Mouse (Mus musculus) megakaryocyte progenitor cell, adult 5-6 weeks (primary cell): ENCODE data around the gene Pole2. TPM values are rescaled to one million over a fixed set of nuclear protein-coding genes. Genes with fewer than 3 reads are reported as not detected.
"Not testable (repeated sequence)": the region's sequence is repeated elsewhere in the genome, so short reads cannot be mapped to it uniquely, and the experiment has no call there.

Experiments
- ATAC-seq: replicated peaks from 2 replicates; pipeline ENCODE4 v1.8.0; 2016; ENCODE audit warnings: mild to moderate bottlenecking, moderate TSS enrichment, inconsistent platforms; ENCODE audit not compliant: poor library complexity
- total RNA-seq, 2 experiments: library from RNA; stranded (forward) in 1 of 2; stranded (reverse) in 1 of 2; fragments of 157-497, 149-512 nt in 1 of 2; fragments of 200-1000 nt in 1 of 2; gene quantifications; 2 replicates each; pipeline versions ENCODE4 v1.2.3 to v1.2.4; 2015 to 2017

Pole2 gene
- total RNA-seq, 2 experiments from 2014 or later = 69.6 to 70.8 TPM

DNA sequence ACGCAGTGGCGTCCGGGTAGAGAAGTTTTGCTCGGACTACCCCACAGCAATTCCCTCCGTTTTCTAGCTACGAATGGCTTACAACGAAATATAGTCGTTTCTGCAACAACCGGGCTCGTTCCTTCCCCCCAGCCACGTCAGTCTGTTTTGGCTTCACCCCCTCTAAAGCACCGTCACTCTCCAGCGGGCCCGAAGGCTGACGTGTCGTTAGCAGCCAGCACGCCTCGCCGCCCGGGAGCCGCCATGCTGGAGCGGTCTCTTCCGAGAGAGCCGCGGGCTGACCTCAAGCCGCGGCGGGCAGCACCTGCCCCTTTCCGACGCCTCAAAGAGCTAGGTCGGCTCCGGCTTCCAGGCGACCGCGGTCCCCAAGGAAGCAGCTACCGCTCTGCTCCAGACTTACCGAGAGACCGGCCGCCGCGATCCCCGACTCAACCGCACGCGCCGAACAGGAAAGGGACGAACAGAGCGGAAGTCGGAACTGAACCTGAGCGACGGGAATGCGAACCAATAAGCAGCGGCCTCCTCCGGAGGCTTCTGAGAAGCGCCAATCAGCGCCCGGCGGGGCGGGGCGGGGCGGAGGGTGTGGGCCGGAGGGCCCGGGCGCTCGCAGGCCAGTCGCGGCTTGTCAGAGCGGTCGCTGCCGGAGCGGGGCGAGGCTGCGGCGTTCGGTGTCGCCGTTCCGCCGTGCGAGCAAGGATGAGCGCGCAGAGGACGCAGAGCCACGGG lies 44.2 kb downstream of the Pole2 start, which contains the start of the genes Rpl36al and Mgat2:
Gene Rpl36al, minus strand, starts transcription at position 501 of the 726 bp plus-strand sequence.
Gene Mgat2, plus strand, starts transcription at position 575 of the 726 bp plus-strand sequence.
- peak; percentile 87 for ATAC-seq

DNA sequence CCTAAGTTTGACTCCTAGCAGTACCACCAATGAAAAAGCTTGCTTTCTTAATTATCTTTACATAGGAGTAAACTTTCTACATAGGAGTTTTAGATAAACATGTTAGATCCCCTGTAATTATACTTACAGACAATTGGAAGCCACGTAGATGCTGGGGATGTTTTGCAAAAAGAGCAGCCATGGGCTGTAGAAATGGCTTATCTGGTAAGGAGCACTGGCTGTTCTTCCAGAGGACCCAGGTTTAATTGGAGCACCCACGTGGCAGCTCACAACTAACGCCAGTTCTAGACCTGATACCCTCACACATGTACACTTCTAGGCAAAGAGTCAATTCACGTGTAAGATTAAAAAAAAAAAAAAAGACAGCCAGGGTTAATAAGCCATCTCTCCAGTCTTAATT lies 46.2 kb downstream of the Pole2 start:
- no peak for ATAC-seq

DNA sequence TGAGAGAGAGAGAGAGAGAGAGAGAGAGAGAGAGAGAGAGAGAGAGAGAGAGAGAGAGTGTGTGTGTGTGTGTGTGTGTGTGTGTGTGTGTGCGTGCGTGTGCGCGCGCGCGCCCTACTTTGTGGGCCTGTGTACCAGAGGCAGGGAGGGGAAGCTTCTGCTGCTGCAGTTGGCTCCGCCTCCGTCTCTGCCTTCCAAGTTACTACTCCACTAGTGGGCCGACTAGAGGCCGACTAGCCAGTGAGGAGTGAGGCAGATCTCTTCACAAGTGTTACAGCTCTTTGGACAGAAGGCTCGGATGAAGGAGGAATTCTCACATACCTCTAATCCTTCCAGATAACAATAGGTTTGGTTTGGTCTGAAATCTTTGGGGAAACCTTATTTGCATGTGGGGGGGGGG lies 48.6 kb downstream of the Pole2 start:
- no peak for ATAC-seq

DNA sequence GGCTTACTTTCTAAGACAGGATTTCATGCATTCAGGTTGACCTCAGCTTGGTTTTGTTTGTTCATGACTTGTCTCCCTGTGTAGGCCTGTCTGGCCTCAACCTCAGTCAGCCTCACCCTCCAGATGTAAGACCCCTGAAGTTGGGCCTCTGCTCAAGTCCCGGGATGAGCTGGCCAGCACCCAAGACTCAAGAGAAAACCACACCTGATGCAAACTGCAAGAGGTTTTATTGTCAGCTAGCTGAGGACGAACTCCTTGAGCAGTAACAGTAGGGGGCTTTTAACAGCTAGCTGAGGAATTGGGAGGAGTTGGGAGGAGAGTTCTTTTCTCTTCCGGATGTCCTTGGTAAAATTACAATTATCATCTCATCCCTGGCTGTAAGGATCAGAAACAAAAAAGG lies 50.5 kb downstream of the Pole2 start:
- no peak for ATAC-seq

DNA sequence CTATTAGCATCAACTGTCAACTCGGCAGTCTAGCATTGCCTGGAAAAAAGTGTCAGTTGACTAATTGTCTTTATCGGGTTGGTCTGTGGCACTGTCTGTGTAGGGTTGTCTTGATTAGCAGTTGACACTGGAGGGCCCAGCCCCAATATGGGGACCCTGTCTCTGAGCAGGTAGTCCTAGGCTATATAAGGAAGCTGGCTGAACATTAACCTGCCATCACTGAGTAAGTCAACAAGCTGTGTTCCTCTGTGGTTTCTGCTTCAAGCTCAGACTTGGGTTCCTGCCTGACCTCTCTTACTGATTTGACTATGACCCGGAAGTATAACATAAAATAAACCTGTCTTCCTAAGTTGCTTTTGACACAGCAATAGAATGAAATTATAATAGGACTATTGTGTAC lies 52.0 kb downstream of the Pole2 start:
- no peak for ATAC-seq

DNA sequence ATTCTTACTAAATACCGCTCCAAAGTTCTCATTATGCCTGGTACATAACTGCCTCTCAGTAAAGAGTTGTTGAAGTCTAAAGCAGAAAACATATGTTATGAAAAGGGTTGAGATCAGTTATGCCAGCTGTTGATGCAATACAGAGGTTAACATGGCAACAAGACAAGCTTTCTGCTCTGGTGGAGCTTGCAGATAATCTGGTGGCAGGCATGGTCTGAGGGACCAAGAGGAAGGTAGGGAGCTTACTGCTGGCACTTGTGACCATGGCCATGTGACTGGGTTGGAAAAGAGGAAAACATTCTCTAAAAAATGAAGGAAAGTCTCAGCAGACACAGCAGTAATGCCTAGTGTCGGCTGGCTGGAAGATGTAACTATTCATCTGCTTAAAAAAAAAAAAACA lies 56.7 kb downstream of the Pole2 start:
- ATAC-seq = peak; percentile 30

DNA sequence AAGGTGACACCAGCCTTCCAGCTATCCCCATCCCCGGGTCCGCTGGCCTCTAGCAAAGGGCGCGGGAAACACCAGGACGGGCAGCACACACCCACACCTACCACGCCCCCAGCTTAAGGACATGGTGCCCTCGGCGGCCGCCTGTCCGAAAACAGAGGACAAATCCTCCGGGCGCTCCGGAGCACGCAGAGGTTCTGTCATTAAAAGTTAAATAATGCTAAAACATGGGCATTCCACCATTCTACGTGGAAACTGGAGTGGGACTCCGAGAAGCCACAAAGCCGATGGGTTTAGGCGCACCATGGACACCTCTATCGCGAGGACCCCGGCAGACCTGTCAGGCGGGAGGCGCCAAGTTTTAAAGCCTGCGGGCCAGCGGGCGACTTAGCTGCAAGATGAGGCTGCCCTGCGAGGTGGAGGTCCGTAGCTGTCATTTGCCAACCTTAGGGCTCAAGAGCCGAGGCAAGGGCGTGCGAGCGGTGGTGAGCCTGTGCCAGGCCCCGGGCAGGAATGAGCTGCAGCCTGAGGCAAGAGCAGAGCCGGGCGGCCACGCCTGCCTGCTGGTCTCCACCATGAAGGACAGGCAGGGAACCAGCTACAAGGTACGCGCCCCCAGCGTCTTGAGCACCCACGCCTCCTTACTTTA lies 59.4 kb downstream of the Pole2 start, which contains the start of gene Lrr1:
Gene Lrr1, plus strand, starts transcription at position 354 of the 646 bp plus-strand sequence.
- peak; percentile 90 for ATAC-seq

DNA sequence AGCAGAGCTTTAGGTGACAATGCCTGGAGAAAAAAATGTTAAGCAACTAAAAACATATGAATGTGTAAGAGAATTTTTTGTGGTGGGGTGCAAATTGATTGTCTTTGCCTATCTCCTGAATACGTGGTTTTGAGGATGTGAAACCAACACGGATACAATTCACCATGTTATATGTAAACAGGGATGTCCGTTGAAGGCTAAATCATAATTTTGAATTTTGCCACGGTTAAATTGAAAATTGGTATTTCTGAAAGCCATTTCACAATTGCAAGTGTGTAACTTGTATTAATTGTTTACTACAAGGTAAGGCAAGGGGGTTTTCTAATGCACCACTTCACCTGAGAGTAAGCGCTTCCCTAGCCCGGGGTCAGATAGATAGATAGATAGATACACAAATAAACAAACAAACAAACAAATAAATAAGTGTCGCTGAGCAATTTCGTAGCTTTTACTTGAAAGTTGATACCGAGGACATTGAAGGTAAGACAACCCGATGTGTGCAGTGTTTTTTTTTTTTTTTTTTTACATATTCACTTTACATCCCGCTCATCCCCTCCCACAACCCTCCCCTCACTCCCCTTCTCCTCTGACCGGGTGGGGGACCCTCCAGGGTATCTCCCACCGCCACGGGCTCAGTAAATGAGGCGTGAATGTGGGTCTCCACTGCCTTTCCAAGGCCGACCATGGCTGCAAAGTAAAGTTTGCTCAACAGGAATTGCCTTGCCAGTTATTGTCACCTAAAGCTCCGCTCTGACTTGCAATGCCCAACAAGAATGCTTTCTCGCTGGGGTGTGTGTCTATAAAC lies 60.1 kb downstream of the Pole2 start:
- ATAC-seq = no peak

DNA sequence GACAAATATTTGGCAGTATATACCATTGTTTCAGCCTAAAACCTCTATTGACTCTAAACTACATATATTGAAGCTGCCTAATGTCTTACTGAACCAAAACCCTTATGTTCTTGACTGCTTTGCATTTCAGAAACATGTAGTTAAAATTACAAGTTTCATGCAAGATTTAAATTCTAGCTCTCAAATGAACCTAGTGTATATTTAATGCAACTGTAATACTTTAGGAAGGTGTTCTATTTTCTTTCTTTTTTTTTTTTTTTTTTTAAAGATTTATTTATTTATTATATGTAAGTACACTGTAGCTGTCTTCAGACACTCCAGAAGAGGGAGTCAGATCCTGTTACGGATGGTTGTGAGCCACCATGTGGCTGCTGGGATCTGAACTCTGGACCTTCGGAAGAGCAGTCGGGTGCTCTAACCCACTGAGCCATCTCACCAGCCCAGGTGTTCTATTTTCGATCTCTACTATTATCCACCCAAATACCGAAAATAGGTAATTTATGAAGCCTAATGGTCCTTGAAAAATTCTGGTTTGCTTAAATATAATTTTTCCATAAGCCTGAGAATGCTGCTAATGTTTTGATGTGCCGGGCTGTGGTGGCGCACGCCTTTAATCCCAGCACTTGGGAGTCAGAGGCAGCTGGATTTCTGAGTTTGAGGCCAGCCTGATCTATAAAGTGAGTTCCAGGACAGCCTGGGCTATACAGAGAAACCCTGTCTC lies 61.0 kb downstream of the Pole2 start:
- ATAC-seq = not testable (repeated sequence)

DNA sequence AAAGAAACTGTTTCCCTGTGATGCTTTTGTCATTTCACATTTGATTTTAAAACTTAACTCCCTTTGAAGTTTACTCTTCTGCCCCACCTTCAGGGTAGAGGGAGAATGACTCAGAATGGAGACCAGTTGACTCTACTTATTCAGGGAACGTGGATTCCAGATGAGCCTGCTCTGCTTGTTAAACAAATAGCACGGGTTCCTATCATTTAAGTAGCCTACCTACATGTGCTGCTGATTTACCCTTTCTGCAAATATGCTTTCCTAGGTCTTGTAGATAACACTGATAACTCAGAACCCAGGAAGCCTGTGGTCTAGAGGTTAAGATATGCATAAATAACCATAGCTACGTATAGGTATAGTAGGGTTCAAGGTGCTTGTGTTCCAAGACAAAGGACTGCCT lies 63.1 kb downstream of the Pole2 start:
- peak; percentile 17 for ATAC-seq

DNA sequence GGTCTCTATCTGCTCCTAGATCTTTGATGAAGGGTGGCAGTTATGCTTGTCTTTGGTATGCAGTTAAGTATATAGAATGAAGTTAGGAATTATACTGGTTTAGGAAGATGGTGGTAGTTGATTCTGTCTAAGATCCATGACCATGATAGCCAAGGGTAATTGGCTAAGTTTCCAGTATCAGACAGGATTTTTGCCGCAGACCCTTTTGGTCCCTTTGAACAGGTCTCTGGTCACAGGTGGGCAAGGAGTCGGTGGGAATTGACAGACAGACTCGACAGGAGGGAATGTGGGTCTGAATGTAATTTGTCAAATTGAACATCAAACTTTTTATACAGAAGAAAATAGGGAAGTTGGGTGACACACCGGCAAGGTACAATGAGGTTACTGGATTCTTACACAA lies 64.4 kb downstream of the Pole2 start:
- ATAC-seq = not testable (repeated sequence)

DNA sequence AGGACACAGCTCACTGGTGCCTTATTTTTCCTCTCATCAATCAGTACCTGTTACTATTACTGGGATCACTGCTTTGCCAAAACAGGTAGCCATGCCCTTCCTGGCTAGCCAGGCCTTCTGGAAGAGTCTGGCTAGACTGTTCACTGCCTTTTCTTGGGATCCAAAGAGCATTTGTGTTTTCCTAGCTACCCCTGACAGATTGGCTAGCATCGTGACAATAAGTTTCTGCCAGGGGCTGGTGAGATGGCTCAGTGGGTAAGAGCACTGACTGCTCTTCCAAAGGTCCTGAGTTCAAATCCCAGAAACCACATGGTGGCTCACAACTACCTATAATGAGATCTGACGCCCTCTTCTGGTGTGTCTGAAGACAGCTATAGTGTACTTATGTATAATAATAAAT lies 67.3 kb downstream of the Pole2 start:
- not testable (repeated sequence) for ATAC-seq

DNA sequence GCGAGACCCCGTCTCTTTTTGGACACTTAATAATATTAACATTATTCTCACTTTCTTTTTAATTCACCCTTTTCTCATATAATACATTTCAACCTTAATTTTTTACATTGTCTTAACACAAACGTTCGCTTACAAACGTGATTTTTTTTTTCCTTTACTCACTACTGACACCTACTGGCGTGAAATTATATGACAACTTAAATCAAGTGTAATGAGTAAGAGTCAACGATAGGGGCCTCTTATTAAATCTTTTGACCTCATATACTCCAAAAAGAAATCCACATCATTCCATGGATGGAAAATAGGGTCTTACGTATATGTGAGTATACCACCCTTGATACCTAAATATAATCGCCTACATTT lies 68.4 kb downstream of the Pole2 start:
- peak; percentile 61 for ATAC-seq

DNA sequence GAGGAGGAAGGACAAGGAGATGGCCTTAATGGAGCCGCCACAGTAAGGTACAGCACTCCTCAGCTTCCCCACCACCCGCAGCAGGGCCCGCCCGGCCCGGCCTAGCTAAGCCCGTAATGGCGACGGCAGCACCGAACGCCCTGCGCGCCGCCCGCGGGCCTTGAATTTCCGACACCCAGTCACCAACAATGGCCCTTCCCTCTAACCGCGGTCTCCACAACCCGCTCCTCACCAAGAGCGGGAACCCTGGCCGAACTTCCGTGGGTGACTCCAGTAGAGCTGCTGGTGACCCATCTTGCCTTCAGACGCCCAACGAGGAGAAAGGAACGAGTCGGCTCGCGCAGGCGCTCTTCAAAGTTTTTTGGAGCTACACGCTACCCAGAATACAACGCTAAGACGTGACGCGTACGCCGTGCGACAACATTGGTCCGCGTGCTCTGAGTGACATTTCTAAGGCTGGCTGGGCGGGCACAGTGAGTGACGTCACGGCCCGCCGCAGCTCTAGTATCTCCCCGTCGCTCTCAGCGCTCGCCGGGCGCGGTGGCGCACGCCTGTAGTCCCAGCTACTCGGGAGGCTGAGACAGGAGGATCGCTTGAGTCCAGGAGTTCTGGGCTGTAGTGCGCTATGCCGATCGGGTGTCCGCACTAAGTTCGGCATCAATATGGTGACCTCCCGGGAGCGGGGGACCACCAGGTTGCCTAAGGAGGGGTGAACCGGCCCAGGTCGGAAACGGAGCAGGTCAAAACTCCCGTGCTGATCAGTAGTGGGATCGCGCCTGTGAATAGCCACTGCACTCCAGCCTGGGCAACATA lies 69.0 kb downstream of the Pole2 start, which contains the start of gene Rps29:
Gene Rps29, minus strand, starts transcription at position 422 of the 813 bp plus-strand sequence.
- ATAC-seq = peak; percentile 88

DNA sequence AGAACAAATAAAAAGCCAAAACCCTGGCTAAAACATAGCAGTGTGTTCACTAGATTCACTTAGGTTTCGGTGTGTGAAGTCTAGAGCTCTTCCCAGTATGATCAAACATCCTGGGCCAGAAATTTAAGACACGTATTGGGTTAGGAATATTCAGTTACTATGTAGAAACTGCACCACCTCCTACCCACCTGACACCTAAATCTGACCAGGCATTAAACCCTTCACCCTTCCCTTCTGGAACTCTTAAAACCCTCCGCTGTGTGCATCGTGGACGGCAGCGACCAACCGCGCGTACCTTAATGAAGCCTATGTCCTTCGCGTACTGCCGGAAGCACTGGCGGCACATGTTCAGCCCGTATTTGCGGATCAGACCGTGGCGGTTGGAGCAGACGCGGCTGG lies 69.6 kb downstream of the Pole2 start:
- peak; percentile 3; the same call in 1 of the 2 replicates for ATAC-seq

DNA sequence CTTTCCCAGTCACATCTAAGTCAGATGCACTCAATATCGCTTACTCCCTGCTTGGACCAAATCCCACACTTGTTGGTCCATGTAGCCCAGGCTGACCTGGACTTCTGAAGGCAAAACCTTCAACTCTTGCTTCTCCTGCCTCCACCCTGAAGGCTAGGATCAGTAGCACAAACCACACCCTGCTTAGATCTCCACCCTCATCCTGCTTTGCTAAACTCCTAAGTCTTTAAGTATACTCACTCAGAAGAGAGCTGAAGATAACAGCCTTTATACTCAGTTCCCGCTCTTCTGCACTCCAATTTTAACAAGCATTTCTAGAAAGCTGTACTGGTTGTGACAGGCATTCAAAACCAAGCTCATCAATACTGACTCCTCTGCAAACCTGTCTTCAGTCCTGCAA lies 70.9 kb downstream of the Pole2 start:
- no peak for ATAC-seq

DNA sequence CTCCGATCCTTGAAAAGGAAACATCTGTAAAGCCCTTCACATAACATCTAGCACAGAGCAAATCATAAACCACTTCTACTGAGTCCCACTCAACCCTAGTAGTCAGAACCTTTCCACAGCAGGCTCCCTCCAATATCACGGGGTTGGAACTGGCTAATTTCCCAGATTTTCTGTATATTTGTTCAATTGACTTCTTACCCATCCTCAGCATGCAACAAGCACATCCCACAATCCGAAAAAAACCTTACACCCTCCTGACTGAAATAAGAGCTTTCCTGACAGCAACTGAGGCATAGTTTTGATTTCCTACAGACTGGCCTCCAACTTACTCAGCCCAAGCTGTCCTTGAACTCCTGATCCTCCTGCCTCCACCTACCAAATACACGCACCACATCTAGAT lies 71.6 kb downstream of the Pole2 start:
- ATAC-seq = no peak

DNA sequence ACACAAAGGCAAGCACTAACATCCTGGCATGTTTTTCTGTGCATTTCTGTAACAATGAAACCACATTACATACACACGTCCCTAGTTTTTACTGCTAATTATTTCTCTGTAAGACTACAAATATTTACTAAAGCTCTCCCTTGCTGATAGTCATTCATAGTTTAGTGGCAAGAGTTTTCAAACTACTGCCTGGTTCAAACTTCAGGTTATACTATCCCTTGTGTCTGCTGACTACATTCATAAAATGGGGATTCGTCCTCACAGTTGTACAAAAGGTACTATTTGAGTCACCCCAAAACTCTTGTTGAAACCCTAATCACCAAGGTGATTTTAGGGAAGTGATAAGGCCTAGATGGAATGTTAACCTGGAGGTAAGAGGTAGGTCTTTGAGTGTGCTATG lies 72.1 kb downstream of the Pole2 start:
- no peak for ATAC-seq
